Mouse (Mus musculus): ENCODE results near the gene Trim34b.
"Not testable (repeated sequence)": the region's sequence is repeated elsewhere in the genome, so short reads cannot be mapped to it uniquely, and the experiment has no call there.

Gene Trim34b

DNA sequence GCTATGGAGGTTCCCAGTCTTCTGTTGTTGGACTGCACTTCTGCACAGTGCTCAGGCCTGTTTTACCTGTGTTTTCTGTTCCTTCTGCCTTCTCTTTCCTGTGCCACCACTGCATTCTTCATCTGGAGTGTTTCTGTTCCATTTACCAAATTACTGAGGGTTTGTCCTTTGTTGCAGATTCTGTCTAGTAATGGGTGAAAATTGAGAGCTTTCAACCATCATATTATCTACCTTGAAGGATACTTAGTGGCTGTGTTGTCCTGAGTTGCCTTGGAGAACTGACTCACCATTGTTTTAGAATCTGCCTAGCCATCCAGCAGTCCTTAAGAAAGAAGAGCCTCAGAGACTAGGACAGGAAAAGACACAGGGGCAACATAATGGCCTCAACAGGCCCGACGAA is at the start of gene Trim34b:
Gene Trim34b, plus strand, starts transcription at position 301 of the 400 bp plus-strand sequence.
- ATAC-seq (ENCODE audit: low TSS enrichment) = not testable (repeated sequence)

DNA sequence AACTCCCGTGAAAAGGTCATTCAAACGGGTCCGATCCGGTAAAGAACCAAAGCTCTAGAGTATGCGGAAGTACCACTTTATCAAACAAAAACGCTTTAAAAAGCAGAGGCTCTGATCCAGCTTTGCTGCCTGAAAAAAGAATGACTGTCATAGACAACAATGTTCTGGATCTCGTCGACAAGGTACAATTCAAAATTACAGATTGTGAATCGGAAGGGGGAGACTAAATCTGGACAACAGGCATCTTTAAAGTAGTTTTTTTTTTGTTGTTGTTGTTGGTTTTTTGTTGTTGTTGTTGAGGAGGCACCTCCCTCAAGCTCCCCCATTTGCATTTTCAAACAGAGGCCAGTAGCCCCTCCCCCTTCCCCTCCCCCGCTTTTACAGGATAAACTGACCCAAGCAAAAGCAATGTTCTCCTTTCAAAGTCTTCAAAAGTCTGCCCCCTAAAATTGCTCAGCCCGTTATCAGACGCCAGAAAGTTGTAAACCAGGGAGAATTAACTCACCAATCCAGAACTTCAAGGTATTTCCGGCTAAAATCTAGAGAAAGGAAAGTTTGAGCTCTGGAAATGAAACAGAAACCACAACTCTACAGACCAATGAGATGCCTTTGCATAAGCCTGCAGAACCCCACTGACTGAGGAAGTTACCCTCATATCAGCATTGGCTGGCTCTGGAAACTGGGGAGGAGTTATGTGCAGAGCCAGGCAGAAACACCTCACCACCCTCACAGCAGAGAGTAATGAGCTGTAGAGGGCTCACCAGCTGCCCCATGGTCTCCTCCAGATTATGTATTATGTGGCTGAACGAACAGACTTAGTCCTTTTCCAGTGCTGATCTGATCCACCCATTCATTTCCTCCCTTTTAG is 41.5 kb upstream of the Trim34b start, which contains the start of gene Trim5:
Gene Trim5, minus strand, starts transcription at position 519 of the 868 bp plus-strand sequence.
- ATAC-seq (ENCODE audit: low TSS enrichment) = peak; percentile 57; the same call in 1 of the 2 replicates

- no peak for ATAC-seq (ENCODE audit: low TSS enrichment)
These were observed 38.6 kb upstream of the Trim34b start for GRCm38 (mm10) chr7:104290641-104291040.

DNA sequence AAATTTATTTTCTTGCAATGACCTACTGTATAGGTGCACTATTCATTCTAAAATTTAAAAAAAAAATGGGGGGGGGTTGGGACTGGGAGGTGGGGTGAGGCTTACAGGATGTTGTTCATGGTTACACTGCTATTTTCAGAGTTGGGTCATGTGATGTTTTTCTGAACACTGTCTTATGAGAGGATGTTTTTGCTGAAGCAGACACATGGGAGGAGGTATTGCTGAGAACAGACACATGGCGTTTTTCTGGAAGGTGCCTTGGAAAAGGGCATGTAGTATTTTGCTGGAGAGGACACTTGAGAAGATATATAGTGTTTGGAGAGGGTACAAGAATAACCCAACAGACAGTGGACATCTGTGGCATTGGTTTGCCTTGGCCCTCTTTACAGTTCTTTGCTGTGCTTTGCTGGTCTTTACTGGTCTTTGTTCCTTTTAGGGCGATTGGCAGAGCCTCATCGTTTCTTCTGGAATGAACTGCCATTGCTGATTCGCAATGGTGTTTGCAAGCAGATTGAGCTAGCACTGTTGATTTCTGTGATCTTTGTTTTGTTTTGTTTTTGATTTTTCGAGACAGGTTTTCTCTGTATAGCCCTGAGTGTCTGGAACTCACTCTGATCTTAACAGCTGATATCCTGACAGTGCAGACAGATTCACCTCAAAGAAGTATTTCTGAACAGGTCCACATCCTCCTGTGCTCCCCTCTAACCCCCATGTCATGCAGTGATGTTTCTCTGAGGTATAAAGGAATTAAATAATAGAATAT is 37.5 kb upstream of the Trim34b start:
- no peak for ATAC-seq (ENCODE audit: low TSS enrichment)

GRCm38 (mm10) chr7:104314796-104315353 is 14.4 kb upstream of the Trim34b start:
- ATAC-seq (ENCODE audit: low TSS enrichment) = no peak

DNA sequence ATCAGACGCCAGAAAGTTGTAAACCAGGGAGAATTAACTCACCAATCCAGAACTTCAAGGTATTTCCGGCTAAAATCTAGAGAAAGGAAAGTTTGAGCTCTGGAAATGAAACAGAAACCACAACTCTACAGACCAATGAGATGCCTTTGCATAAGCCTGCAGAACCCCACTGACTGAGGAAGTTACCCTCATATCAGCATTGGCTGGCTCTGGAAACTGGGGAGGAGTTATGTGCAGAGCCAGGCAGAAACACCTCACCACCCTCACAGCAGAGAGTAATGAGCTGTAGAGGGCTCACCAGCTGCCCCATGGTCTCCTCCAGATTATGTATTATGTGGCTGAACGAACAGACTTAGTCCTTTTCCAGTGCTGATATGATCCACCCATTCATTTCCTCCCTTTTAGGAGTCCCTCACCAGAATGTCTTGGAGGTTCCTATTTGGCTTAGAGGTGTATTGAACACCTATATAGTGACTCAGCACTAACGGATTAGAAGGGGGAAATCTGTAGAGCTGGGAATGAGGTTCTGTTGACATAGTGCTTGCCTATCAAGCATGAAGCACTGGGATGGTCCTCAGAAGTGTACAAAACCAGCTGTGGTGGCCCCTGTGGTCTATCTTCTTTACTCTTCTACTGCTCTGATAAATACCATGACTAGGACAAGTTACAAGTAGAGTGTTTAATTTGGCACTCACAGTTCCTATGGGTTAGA is 13.7 kb upstream of the Trim34b start, which contains the start of gene Trim12a:
Gene Trim12a, minus strand, starts transcription at position 98 of the 712 bp plus-strand sequence.
- ATAC-seq (ENCODE audit: low TSS enrichment) = 0 out of 2 replicates have a peak, but pooled peaks have one; percentile 47

GRCm38 (mm10) chr7:104322028-104322427 is 7.2 kb upstream of the Trim34b start:
- ATAC-seq (ENCODE audit: low TSS enrichment) = no peak

DNA sequence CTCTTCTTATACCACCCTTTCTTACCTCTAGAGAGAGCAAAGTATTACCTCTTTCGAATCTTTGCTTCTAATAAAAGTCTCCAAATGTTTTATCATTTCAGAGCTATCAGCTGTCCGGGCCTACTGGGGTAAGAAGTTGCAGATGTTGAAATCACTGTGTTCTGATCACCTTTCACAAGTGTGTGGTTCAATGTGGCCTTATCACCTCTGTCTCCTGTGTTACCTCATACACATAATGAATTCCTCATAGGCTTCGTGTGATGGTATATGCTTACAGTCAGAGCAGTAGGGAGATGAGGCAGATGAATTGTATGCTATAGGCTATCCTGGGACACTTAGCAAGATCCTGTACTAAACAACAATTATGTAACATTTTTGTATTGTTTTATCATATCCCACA is 6.3 kb downstream of the Trim34b start:
- not testable (repeated sequence) for ATAC-seq (ENCODE audit: low TSS enrichment)

DNA sequence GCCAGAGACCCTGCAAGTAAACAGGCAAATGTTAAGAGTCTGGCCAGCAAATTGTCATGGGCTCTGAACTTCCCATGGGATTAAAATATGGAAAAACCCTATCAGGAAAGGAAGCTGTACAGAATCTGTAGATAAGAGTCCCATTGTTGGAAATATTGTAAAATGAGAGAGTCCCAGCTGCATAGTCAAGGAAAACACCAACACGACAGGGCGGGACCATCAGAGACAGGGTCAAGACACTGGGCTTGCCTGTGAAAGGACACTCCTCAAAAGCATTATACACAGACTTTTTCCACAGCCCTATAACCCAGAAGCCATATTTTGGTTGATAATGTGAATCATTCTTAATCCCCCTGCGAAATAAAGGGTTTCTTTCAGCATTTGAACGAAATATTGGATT is 11.5 kb downstream of the Trim34b start:
- not testable (repeated sequence) for ATAC-seq (ENCODE audit: low TSS enrichment)

GRCm38 (mm10) chr7:104348043-104348442 is 18.8 kb downstream of the Trim34b start:
- not testable (repeated sequence) for ATAC-seq (ENCODE audit: low TSS enrichment)

DNA sequence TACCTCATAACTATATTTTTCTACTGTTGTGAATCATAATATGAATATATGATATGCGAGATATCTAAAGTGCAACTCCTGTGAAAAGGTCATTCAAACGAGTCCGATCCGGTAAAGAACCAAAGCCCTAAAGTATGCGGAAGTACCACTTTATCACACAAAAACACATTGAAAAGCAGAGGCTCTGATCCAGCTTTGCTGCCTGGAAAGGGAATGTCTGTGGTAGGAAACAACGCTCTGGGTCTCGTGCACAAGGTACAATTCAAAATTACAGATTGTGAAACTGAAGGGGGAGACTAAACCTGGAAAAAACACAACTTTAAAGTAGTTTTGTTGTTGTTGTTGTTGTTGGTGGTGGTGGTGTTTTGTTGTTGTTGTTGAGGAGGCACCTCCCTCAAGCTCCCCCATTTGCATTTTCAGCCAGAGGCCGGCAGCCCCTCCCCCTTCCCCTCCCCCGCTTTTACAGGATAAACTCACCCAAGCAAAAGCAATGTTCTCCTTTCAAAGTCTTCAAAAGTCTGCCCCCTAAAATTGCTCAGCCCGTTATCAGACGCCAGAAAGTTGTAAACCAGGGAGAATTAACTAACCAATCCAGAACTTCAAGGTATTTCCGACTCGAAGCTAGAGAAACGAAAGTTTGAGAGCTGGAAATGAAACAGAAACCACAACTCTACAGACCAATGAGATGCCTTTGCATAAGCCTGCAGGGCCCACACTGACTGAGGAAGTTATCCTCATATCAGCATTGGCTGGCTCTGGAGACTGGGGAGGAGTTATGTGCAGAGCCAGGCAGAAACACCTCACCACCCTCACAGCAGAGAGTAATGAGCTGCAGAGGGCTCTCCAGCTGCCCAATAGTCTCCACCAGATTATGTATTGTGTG is 23.7 kb downstream of the Trim34b start, which contains the start of gene Trim12c:
Gene Trim12c, minus strand, starts transcription at position 646 of the 883 bp plus-strand sequence.
- peak; percentile 90 for ATAC-seq (ENCODE audit: low TSS enrichment)

GRCm38 (mm10) chr7:104353600-104353967 is 24.3 kb downstream of the Trim34b start:
- ATAC-seq (ENCODE audit: low TSS enrichment) = no peak

DNA sequence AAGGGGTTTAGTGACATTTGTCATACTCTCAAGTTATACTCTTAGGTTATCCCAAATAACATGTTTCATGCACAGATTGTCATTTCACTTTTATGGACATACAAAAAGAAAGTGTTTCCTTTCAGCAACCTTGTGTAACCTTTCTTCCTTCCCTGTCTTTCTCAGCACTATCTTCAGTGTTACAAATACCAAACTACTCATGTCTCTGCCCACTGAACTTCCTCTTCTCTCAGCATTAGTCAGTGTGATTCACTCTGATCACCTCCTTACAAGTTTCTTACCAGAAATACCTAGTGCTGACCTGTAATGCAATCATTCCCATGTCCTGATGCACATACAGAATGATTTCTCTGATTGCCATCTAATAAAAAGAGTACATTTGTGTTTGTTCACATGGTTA is 37.1 kb downstream of the Trim34b start:
- ATAC-seq (ENCODE audit: low TSS enrichment) = no peak

GRCm38 (mm10) chr7:104369736-104370414 is 40.6 kb downstream of the Trim34b start, which contains the start of gene Trim30b:
Trim30b (minus strand) TSS chr7:104369884.
- no peak for ATAC-seq (ENCODE audit: low TSS enrichment)

Measured in frontal cortex, adult (tissue).